Mouse (Mus musculus): Measurements from ENCODE around the gene Gm39566.
"Not testable (repeated sequence)": the region's sequence is repeated elsewhere in the genome, so short reads cannot be mapped to it uniquely, and the experiment has no call there.

The Gm39566 gene

GRCm38 (mm10) chr11:69815155-69815554, at the start of gene Gm39566:
TSS of gene Gm39566 (minus strand) at chr11:69815298.
- no peak for DNase-seq

GRCm38 (mm10) chr11:69864138-69864860, 49.2 kb upstream of the Gm39566 start:
- no peak for DNase-seq

- not testable (repeated sequence) for DNase-seq
Observed at GRCm38 (mm10) chr11:69863729-69864128, 48.6 kb upstream of the Gm39566 start.

GRCm38 (mm10) chr11:69858113-69858998, 43.3 kb upstream of the Gm39566 start, which contains the start of gene Tnk1:
TSS of gene Tnk1 (minus strand) at chr11:69858730.
- no peak for DNase-seq

- DNase-seq: no peak
Observed at GRCm38 (mm10) chr11:69855347-69855746, 40.2 kb upstream of the Gm39566 start.

- no peak for DNase-seq
Observed at GRCm38 (mm10) chr11:69854680-69855079, 39.6 kb upstream of the Gm39566 start.

- DNase-seq: no peak
Observed at GRCm38 (mm10) chr11:69853994-69854393, 38.9 kb upstream of the Gm39566 start.

GRCm38 (mm10) chr11:69850754-69851153, 35.7 kb upstream of the Gm39566 start:
- no peak for DNase-seq

GRCm38 (mm10) chr11:69849884-69850283, 34.8 kb upstream of the Gm39566 start:
- no peak for DNase-seq

- no peak for DNase-seq
Observed at GRCm38 (mm10) chr11:69849128-69849527, 34.0 kb upstream of the Gm39566 start.

GRCm38 (mm10) chr11:69848021-69848420, 32.9 kb upstream of the Gm39566 start:
- no peak for DNase-seq

GRCm38 (mm10) chr11:69846738-69847688, 31.9 kb upstream of the Gm39566 start:
- DNase-seq: no peak

GRCm38 (mm10) chr11:69846198-69846680, 31.1 kb upstream of the Gm39566 start, which contains the start of gene Plscr3:
TSS of gene Plscr3 (plus strand) at chr11:69846376.
- DNase-seq: peak; percentile 81

GRCm38 (mm10) chr11:69838714-69839104, 23.6 kb upstream of the Gm39566 start:
- no peak for DNase-seq

GRCm38 (mm10) chr11:69837952-69838713, 23.0 kb upstream of the Gm39566 start, which contains the start of gene Tmem256:
TSS of gene Tmem256 (plus strand) at chr11:69838514.
- peak; percentile 94 for DNase-seq

- peak; percentile 82 for DNase-seq
Observed at GRCm38 (mm10) chr11:69837604-69837951, 22.5 kb upstream of the Gm39566 start, which contains the start of gene Nlgn2. TSS of gene Nlgn2 (minus strand) at chr11:69837784.

GRCm38 (mm10) chr11:69836703-69837576, 21.8 kb upstream of the Gm39566 start:
- peak; percentile 47 for DNase-seq

GRCm38 (mm10) chr11:69835966-69836335, 20.9 kb upstream of the Gm39566 start:
- no peak for DNase-seq

- DNase-seq: no peak
Observed at GRCm38 (mm10) chr11:69835326-69835965, 20.3 kb upstream of the Gm39566 start.

- peak; percentile 38 for DNase-seq
Observed at GRCm38 (mm10) chr11:69834001-69834549, 19.0 kb upstream of the Gm39566 start.

Data from right cerebral cortex, postnatal 14 days (tissue).